Mouse (Mus musculus) T-helper 17 cell (primary cell): ENCODE measurements around the gene Slc17a7.
"Not testable (repeated sequence)": the region's sequence is repeated elsewhere in the genome, so short reads cannot be mapped to it uniquely, and the experiment has no call there.

Experiments used
- in situ Hi-C, 2 experiments: fragments of 300-600 bp; cut with MboI, MseI; formaldehyde crosslinking; loops; 1 replicate in 1 of 2; 2 replicates in 1 of 2; pipeline ENCODE4 v1.15.1; 2025; ENCODE audit warnings: high pct_unique_total_duplicates in 2 of 2

The Slc17a7 gene

DNA sequence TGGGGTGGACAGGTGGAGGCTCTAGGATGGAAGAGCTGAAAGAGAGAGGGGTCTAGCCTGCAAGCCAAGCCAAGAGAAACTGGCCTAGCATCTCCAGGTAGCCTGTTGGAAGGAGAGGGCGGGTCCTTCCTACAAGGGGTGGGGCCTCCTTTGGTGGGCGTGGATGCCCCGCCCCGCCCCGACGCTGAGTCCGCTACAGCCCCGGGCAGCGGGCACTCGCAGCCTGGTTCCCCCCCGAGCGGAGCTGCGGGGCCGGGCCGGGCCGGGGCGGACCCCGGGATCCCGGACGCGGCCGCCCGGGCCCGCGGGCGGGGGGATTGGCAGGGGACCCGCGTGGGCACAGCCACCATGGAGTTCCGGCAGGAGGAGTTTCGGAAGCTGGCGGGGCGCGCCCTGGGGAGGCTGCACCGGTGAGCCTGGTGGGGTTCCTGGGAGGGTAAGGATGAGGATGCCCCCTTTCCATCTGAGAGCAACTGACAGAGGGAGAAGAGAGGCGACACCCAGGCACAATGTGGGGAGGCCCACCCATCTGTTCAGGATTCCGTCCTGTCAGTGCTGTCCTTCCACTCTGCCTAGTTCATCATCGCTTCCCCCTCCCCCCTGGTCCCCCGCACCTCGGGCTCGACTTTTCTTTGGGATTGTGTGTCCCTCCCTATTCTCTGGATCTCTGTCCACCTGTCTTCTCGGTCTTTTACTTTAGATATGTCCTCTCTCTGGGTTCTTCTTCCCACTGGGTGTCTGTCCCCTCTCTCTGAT is at the start of gene Slc17a7:
Slc17a7 (plus strand) TSS at position 215 of the 756 bp plus-strand sequence.
- in situ Hi-C loops = no loop called here

DNA sequence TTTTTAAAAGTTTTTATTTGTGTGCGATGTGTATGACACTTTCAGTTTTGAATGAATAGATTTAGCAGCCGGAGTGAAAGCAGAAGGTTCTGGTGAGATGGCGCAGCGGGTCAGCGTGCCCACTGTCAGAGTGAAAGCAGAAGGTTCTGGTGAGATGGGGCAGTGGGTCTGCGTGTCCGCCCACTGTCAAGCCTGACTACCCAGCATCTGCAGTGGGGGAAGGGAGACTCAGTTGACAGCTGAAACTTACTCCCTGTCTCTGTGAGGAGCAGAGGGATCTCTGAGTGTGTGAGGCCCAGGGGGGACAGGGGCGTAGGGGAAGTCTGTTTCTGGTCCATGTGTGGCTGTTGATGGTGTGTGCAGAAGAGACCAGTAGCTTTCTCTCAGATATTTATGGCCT is 46.2 kb upstream of the Slc17a7 start:
- in situ Hi-C loops = no loop called here

DNA sequence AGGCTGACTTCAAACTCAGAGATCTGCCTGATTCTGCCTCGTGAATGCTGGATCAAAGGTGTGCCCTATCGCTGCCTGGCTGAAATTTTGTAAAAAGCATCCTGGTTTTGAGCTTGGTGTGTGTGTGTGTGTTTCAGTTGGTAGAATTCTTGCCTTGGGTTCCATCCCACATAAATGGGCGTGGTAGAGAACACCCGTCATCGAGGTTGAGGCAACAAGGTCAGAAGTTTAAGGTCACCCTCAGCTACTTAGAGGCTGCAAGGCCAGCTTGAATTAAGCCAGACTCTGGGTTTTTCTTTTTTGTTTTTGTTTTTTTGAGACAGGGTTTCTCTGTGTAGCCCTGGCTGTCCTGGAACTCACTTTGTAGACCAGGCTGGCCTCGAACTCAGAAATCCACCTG is 45.4 kb upstream of the Slc17a7 start:
- in situ Hi-C loops = no loop called here

DNA sequence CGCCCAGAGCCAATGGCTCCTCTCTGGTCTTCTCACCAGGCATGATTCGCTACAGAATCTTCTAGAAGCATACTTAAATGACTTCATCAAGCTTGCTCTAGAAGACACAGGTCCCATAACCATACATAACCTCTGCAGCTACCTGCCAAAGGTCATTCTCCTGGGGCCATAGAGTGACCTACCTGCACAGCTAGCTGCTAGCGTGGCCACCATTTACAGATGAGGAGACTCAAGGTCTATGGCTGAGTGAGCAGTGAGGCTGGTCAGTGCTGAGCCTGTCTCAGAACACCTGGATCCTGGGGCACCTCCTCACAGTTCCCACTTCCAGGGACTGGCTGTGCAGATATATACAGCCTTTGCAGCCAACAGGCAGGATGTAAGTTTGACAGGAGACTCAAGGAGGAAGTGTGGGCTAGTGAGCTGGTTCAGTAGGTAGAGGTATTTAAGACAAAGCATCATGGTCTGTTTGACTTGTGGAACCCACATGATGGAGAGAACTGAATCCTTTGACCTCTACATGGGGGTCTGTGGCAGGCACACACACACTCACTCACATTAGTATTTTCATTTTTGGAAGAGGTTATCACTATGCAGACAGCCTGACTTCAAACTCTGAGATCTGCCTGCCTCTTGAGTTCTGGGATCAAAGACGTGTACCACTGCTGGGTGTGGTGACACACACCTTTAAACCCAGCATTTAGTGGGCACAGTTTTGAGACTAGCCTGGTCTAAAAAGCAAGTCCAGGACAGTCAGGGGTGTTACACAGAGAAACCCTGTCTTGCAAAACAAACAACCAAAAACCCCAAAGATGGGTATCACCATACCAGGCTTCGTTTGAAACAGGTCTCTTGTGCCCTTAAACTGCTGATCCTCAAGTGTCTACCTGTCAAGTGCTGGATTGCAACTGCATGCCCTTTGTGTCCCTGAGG is 43.7 kb upstream of the Slc17a7 start:
- in situ Hi-C loops = loop anchor here in 1 of 2 experiments (5.0 kb wide), 1 partner anchor 268 kb away; no protein-coding TSS in a partner anchor

DNA sequence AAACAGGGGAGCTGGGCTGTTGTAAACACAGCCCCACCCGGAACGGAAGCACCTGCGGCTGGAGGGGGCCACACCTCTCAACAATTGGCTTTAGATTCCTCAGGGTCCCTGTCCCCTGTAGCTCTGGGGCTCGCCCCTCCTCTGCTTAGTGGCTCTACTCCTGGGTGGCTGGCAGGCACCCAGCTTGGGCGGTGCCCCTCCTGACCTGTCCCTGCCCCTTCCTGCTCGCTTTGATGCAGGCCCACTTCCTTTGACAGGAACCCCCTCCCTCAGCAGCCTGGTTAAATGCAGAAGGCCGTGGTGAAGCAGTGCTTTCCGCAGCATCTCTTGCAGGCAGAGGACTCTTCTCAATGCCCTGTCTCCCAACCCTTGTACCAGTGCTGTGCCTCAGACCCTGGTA is 42.3 kb upstream of the Slc17a7 start:
- in situ Hi-C loops = loop anchor here in 1 of 2 experiments (5.0 kb wide), 1 partner anchor 269 kb away; no protein-coding TSS in a partner anchor

DNA sequence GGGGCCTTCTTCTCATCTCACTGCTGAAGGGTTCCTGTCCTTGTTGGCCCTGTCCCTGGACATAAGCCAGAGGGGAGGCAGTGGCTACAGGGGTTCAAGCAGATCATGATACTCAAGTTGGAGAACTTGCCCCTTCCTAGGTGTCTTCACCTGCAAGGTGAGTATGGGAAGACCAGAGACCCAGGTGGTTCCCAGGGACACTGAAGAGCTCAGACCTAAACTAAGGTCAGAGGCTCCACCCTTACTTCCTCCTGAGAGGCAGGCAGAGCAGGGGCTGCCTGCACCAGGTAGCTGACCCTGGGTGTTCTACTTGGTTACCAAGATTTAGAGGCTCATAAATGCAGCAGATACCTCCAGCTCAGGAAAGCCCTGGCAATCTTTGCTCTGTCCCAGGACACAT is 41.8 kb upstream of the Slc17a7 start:
- in situ Hi-C loops = loop anchor here in 1 of 2 experiments (5.0 kb wide), 1 partner anchor 270 kb away; no protein-coding TSS in a partner anchor

DNA sequence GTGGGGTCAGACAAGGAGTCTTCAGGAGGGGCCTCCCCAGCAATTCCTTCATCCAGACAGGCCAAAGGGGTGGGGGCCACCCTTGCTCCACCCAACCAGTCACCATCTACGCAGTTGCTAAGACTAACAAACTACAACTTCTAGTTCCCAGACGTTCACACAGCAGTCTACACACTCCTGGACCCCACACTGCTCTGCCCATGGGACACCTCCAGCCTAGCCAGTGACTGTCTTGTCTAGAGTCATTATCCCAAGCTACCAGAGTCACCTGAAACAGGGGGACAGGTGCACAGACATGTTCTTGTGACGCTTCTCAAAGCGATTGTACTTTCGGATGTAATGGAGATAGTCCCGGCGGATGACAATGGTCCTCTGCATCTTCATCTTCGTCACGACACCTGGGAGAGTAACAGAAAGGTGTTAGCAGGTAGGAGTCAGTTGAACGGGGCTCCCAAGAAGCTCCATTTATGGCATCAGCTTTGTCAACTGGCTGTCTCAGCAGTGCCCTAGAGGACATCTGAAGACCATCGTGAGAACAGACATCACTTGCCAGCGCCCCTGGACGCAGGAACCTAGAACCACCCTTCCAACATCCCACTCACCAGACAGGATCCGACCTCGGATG is 41.1 kb upstream of the Slc17a7 start:
- in situ Hi-C loops = loop anchor here in 1 of 2 experiments (5.0 kb wide), 1 partner anchor 270 kb away; no protein-coding TSS in a partner anchor

DNA sequence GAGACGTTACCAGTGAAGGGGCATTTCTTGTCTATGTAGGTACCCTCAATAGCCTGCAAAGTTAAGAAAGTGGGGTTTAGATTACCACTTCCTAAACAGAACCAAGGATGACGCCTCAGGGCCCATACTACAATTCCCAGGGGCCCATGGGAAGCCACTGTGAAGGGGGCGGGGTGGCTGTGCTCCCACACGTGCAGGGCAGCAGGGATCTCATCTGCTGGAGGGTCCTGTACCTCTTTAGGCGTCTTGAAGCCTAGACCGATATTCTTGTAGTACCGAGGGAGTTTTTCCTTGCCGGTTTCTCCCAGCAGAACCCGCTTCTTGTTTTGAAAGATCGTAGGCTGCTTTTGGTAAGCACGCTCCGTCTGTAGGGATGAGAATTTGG is 40.6 kb upstream of the Slc17a7 start:
- in situ Hi-C loops = loop anchor here in 1 of 2 experiments (5.0 kb wide), 1 partner anchor 271 kb away; no protein-coding TSS in a partner anchor

DNA sequence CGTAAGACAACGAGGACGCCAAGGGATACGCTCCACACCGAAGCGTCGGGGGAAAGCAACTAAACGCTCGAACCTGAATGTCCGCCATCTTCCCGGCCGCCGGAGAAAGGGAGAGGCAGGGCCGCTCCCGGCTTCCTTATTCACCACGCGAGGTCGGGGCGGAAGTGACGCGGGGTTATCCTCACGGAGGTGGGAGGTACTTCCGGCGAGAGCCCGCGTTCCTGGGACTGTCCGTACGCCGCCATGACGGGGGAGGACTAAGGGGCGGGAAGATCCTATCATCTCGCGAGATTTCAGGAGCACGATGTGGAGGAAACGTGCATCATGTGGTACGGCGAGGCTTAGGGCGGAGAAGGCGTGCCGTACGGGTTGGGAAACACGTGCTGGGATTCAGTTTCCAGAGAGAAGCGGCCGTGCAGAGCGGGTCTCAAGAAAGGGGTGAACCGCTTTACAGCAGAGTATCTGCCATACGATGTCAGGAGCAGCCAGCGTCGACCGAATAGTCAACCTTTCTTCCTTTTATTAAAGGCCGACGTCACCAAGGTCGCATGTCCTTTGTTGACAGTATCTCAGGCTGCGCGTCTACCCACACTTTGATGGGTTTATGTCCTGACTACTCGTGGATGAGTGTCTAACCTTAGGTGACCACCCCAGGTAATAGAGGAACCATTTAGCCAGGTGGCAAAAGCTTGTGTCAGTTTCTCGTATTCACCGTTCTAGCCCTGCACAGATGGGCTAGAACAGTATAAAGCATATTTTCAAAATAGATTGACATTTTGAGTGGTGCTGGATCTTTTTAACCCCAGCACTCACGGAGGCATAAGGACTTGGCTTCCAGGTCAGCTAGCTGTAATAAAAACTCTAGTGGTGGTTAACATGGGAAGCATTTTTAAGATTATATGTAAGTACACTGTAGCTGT is 39.3 kb upstream of the Slc17a7 start, which contains the start of gene Rps11:
Rps11 (minus strand) TSS at position 216 of the 920 bp plus-strand sequence.
- in situ Hi-C loops = loop anchor here in 1 of 2 experiments (5.0 kb wide), 1 partner anchor 272 kb away; no protein-coding TSS in a partner anchor

DNA sequence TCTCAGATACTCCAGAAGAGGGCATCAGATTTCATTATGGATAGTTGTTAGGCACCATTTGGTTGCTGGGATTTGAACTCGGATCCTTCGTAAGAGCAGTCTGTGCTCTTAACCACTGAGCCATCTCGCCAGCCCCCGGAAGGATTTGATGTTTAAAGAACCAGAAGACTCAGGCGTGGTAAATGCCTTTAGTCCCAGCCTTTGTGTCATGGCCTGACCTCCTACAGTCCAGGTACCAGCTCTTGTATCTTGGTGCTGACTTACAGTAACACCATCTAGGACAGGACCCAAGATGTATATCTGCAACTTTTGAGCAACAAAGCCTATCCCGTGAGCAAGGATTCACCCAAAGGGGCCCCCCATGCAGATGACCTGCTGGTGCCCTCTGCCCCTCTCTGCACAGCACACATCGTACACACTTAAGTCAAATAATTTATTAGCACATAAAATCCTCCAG is 38.6 kb upstream of the Slc17a7 start:
- in situ Hi-C loops = no loop called here

DNA sequence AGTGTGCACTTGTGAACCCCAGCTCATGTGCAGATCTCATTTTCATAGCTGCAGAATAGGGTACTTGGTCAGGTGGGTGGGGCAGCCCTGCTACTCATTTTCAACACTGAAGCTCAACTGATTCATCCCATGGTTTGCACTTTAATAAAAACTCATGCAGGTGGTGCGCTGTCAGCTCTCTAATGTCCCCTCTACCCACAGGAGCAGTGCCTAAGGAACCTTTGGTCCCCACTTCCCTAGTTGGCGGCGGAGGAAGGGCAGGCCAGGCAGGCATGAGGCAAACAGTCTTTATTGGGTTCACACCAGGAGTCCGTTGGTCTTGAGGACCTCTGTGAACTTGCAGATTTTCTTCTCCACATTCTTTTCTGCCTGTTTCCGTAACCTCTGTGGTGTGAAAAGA is 38.1 kb upstream of the Slc17a7 start:
- in situ Hi-C loops = not testable (repeated sequence)

DNA sequence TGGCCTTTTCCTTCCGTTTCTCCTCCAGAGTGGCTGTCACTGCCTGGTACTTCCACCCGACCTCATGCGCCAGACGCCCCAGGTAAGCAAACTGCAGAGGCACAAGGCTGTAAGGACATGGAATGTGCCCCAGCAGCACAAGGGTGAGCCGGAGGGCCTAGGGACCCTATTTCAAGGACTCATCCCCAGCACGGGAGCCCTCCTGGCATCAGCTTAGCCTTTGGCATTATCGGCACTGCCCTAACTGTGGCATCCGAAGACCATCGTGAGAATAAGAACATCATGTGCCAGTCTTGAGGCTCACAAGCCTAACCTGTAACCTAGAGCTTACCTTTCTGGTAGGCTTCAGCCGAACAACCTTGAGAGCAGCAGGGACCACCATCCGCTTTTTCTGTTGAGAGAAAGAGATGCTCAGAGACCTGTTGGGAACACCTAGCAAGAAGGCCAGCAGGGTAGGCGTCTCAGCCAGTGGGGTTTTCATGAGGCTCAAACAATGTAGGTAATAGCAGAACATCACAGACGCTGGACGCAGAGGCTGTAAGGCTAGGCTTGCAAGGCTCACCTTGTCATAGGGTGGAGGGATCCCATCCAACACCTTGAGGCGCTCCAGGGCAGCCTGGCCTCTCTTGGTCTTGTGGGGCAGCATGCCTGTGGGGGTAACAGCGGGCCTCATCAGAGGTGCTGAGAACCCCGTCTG is 37.5 kb upstream of the Slc17a7 start:
- in situ Hi-C loops = no loop called here

DNA sequence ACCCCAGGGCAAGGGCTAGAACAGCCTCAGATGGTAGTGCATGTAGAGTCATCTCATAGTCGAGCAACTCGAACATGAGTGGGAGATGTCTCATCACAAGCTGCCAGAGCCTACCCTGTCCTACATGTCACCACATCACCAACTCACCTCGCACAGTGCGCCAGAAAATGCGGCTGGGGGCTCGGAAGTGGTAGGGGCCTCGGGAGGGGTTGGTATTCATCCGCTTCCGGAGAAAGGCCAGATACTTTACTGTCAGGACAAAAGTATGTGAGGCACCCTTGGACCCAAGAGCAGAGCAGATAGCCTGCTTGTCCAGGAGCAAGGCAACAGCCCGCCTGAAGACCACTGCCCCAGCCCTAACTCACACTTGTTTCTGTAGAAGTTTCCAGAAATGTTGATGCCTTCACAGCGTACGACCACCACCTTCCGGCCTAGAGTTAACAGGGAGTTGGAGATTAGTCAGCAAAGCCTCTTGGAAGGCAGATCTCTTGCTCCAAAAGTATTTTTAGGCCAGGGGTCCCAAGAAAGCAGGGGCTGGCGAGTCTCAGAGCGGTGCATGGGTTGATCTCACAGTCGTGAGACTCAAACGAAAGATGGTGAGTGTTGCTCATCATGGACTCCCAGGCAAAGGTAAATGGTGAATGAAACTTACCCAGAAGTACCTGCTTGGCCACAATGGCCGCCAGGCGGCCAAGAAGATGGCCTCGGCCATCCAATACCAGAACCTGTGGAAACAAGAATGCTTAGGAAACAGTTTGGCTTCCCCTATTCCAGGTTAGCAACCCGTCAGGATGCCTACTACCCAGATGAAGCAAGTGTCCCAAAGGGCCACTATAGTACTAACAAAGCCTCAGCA is 36.7 kb upstream of the Slc17a7 start:
- in situ Hi-C loops = no loop called here

DNA sequence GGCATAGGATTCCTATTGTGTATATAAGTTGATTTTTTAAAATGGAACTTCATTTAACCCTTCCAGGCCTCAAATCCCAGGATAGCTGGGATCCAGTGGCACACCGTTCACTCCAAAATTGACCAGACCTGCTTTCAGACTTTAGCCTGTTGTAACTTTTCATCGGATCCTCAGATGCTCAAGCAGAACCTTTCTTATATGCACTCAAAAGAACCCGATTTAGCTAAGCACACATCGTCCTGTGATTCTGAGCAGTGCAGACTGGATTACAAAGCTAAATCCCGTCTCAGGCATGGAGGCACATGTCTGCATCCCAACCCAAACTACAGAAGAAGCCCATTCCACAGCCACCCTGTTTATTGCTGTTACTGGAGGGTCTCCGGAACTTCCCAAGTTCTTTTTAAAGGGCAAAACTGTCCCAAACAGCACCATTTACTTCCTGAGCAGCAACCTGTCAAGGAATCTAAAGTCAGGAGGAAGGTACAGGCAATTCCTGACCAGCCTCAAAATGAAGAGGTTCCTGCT is 36.0 kb upstream of the Slc17a7 start:
- in situ Hi-C loops = no loop called here

DNA sequence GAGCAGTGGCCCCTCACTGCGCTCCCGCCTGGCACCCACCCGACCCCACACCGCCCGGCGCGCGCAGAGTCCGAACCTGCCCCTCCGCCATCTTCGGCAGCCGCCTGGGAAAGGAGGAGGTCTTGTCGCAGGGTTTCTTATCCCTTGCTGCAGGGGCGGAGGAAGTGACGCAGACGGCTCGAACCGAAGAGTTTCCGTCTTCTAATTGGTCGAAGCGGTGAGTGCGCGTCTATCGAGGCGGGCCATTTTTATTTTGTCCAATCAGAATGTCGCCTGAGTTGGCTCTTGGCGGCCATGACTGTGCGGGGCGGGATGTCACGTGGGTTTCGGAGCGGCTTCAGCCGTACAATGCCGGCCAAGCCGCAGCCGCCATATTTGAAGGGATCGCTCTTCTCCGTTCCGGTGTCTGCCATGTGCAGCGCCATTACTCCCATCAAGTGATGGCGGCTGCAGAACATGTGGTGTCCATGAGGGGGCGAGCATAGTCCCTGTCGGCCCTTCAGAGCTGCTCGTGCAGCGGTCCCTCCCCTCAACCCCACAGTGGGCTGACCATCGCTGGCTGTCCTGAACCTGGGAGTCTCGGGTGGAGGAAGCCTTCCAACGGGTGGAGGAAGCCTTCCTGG is 35.0 kb upstream of the Slc17a7 start, which contains the start of gene Rpl13a:
Rpl13a (minus strand) TSS at position 138 of the 623 bp plus-strand sequence.
- in situ Hi-C loops = no loop called here

DNA sequence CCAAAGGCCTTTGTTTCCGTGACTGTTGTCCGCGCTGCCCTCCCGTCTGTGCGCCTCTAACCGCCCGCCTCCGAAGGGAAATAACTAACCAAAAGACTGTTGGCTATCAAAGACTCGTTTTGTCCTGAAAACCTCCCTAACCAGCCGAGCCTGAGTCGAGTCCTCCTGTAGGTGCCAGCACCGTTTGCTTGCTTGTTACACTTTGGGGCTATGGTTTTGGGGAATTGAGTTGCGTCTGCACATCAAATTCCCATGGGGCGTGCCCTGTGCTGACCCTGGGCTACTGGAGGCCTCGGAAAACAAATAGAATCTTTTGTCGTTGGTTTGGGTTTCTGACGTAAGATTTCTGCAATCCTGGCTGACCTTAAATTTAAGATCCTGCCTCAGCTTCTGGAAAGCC is 34.4 kb upstream of the Slc17a7 start:
- in situ Hi-C loops = no loop called here

DNA sequence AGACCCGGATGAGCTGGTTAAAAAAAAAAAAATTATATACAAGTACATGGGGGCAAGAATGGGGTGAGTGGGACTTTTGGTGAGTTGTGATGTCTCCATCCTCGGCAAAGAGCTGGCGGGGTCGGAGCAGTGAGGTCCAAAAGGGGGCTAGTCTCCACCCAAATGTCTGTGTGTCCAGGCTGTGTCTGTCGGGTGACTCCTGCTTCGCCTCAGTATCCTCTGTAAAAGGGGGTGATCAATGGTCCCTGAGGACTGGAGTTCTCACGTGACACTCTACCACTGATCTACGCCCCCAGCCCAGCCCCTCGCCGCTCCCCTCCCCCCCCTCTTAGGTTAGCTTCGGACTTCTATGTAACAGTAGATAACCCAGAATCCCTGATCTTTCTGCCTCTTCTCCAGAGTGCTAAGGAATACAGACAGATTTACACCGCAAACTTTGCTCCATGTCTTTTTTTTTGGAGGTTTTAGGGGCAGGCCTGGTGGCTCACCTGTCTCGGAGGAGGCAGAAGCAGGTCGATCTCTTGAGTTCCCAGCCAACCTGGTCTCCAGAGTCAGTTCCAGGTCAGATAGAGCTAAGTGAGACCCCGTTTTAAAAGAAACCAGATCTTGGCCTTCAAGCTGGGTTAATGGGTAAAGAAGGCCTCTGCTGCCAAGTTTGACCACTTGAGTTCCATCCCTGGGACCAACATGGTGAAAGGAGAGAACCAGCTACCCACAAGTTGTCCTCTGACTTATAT is 33.8 kb upstream of the Slc17a7 start:
- in situ Hi-C loops = no loop called here
